Mouse (Mus musculus): ENCODE measurements around the gene Nfkb1.

Gene Nfkb1

DNA sequence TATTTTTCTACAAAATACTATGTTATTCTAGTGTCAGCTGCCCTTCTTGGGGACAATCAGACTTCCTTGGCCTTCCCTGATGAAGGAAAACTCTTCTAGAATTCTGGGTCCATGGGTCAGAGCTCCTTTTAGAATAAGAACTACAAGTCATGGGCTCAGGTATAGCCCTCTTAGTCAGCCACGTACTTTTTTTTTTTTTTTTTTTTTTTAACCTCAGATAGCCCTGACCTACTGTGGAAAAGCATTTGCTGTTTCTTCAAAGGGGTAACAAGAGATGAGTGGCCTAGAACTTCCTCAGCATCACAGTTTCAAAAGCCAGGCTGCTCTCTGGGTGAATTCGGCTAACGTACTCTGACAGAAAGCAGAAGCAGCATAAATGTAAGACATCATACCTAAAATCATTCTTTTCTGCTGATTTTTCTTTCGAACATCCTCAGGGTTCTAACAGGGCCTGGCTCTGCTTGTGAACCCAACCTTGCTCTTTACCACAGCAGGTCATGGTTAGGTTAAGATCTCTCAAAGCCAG, 61.5 kb downstream of the Nfkb1 start:
- DNase-seq, result no peak

DNA sequence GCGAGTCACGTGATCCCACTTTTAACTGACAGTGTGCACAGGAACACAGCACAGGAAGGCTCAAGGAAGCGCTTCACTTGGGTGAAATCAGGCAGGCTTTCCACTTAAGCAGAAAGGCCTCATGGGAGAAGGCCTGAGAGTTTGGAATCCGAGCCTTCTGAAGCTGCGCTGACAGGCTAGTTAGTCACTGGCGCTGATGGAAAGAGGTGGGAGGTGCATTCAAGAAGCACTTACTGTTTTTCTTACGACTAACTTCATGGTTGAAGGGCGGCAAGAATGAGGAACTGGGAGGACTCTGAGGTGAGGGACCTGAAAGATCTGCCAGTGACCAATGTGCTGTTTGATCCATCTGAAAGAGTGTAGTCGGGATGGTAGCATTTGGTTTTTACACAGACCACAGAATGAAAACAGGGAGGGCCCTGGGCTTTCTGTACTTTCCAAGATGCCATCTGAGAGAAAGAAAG, 62.6 kb downstream of the Nfkb1 start:
- DNase-seq, result peak; percentile 20

DNA sequence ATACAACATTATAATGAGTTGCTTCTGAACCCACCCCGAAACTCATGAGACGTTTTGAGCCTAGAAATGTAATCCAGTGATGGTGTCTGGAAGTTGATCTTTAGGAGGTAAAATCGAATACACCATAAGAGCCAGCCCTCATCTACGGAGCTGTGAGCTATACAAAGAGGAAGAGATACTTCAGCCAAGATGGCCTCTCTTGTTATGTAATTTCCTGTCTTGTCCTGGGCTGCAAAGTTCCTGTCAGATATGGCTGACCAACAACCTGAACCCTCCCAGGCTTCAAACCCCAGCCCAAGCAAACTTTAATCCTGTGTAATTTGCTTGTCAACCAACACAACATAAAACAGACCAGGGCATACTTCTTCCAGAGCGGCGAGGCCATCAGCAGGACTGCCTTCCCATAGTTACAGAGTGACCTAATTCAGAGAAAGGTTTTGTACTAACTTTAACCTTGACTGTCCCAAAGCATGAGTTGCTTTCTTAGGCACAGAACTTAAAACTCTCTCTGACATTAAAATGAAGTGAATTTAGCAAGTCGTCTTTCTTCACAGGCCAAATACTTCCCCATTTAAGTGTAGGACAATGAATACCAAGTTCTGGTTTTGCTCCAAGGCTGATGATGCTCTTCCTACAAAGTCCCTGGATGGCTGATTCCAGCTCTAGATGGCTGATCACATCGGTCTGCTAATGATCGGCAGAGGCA, 63.2 kb downstream of the Nfkb1 start:
- no peak for DNase-seq

DNA sequence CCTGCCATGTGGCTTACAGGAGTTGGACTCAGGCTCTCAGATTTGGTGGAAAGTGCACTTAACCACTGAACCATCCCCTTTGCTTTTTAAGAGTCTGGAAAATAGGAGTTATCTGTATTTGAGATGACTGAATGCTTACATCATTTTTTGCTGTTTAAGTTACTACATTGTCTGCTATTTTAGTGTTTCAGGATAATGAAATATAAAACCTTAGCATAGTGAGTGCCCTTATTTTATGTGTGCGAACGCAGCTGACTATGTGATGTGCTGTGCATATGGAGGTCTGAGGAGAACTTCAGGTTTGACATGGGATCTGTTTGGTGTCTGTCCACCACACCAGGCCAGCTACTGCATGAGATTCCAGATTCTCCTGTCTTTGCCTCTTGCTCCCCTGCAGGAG, 66.1 kb downstream of the Nfkb1 start:
- DNase-seq, result no peak

DNA sequence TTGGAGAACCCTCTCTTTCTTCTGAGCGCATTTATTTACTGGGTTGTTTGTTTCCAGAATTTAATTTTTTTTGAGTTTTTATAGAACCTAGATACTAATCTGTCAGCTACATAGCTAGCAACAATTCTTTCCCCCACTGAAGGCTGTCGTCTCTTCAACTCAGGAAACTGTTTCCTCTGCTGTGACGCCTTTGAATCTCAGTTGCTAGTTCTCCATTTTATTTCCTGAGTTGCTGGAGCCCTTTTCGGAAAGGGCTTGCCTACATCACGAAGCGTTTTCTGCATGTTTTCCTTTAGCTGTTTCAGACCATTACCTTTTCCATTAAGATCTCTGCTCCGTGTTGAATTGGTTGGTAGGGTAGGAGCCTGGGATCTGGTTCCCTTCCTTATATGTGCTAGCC, 74.6 kb downstream of the Nfkb1 start:
- no peak for DNase-seq

DNA sequence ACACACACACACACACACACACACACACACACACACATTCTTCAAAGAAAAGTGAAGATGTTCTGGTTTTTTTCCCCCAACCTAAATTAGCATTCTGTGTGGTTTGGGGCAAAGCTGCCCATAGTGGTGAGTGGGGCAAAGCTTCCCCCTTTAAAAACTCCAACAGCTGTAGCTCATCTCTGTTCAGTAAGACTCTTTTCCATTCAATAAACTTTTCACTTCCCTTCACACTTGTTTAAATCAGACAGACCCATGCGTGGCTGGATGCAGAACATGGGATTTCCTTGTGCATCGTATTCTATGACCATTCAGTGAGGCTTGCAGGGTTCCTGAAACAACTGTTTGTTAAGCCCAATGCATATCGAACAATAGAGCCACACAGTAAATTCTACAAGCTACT, 77.0 kb downstream of the Nfkb1 start:
- no peak for DNase-seq

DNA sequence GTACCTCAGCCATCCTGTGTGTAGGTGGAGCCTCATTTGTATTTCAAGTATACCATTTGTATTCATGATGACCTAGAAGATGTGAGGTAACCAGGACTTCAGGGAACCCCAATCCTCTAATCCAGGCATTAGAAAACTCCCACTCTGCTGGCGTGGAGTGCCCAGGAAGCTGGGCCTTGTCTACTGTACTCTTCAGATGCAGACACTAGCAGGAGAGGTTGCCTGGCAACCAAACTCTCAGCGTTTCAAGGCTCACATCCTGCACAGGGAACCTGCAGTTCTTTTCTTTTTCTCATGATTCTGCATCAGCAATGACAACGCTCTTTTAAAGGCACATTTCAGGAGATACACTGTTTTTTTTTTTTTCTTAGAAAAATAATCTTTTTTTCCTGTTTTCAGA, 81.1 kb downstream of the Nfkb1 start:
- no peak for DNase-seq

DNA sequence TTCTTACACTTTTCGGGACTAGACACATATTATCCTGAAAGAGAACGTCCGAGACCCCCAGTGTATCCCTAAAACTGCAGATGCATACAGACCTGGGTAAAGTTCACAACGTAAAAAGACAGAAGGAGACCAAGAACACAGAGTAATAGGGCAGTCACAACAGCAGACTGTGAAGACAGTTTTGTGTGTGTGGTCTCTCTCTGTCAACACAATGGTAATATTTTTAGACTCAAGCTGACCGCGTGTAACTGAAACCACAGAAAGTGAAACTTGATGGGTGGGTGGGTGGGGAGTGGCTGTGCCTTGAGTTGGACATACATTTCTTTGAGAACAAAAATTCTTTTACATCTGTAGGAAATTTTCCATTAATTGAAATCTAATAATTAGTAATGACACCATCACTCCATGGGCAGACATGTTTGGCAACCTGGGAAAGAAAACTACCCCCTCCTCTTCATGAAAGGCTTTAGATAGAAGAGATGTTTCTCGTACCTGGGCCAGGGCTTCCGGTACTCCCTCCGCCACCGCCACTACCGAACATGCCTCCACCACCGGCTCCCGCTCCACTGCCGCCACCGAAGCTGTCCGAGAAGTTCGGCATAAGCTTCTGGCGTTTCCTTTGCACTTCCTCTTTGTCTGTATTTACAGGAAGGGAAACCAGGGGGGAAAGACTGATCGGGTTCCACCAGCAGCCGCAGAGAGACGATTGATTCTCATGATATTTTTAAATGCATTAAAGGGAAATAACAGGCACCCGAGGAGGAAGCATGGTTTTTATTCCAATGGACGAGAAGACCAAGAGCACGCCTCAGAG, 83.5 kb downstream of the Nfkb1 start:
- no peak for DNase-seq

DNA sequence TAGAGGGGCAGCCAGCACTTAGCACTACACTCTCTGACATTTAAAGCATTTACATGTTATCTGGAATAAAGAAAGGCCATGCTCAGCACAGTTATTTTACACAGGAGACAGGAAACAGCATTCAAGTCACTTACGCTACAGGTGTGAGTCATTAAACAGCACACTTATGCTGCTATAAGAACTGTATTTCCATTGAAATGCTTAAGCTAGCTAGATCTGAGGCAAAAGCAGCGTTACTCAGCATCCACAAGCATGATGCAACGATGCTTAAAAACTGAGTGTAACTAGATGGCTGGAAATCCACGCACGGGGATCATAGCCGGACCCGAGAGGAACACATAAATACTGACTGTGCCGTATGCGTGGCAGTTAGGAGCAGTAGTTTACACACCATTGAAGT, 84.3 kb downstream of the Nfkb1 start:
- no peak for DNase-seq

DNA sequence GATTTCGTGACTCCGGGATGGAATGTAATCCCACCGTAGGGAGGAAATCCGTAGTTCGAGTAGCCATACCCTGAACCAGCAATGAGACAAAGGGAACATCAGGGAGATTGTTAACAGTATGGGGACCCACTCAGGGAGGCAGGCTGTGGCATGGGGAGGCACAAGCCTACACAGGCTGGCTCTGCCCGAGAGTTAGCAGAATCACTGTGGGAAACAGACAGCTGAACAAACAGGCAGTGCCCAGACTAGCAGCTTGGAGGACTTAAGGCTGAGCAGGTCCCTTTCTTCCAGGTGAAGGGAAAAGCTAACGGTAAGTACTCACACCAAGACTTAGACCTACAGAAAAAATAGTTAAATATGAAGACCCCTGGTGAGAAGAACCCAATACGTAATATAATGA, 84.8 kb downstream of the Nfkb1 start:
- no peak for DNase-seq

DNA sequence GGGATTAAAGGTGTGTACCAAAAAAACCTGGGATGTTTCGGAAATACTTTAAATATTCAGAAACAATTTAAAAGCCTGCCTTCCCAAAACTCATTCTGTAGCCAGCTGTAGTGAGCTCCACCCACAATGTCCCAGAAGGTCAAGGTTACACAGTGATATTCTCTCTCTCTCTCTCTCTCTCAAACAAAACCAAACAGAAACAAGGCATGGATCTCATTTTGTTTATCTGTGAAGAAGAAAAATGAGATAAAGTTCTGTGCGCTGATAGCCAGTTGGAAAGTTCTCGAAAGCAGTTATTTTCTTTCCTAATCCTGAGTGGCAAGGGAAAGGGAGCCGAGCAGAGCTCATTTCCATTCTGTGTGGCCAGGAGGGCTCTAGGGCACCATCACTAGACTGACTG, 85.9 kb downstream of the Nfkb1 start:
- no peak for DNase-seq

DNA sequence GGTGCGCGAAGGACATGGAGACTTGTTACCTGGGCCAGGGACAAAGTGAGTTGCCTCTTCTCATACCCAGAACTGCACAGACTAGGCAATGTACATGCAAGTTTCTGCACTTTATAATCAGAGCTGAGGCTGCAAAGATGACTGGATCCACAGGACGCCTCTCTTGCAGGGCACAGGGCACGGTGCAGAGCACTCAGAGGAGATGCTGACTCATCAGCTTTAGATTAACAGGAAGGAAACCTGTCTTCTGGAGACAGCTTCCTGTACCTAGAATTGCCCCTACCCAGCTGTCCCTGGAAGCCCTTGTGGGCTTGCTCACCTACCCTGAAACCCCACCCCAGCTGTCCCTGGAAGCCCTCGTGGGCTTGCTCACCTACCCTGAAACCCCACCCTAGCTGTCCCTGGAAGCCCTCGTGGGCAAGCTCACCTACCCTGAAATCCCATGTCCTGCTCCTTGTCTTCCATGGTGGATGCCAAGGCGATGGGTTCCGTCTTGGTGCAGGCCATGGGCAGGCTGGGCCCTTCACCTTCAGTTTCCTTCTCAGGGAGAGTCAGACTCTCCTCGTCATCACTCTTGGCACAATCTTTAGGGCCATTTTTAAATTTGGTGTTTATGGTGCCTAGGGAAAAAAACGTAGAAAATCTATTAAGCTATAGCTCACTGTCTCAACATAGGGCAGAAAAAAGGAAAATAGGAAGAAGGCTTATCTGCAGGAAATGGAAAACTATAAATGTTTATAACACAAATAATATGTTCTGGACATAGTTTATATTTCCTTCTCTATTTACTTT, 86.5 kb downstream of the Nfkb1 start:
- DNase-seq, result no peak

DNA sequence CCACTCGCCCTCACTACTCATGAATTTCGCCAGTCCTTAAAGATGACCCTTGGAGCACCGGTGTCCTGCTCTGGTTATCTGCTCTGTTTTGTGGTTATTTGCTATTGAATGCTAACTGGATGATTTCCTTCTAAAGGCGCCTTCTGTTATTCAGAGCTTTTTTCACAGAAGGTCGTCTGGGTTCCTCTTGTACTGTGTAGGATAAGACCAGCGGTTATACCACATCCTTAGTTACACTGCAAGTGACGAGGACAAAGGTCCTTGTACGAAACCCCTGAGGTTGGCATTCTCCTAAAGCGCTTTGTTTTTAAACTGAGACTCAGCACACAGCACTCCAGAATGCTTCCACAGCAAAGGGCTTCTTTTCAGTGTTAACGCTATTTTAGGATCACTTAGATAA, 88.6 kb downstream of the Nfkb1 start:
- DNase-seq, result no peak

DNA sequence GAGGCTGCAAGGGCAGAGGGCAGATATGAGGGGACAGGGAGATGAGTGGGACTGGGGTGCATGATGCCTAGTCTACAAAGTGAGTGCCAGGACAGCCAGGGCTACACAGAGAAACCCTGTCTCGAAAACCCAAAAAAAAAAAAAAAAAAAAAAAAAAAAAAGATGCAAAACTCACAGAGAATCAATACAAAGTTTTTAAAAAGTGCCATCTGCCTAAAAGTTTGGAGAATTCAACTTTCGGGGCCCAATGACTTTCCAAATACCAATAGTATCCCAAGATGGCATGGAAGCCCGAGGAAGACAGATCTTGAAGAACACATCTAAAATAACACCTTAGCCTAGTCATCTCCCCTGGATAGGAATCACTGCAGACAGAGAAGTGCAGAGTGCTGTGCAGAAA, 93.0 kb downstream of the Nfkb1 start:
- no peak for DNase-seq

DNA sequence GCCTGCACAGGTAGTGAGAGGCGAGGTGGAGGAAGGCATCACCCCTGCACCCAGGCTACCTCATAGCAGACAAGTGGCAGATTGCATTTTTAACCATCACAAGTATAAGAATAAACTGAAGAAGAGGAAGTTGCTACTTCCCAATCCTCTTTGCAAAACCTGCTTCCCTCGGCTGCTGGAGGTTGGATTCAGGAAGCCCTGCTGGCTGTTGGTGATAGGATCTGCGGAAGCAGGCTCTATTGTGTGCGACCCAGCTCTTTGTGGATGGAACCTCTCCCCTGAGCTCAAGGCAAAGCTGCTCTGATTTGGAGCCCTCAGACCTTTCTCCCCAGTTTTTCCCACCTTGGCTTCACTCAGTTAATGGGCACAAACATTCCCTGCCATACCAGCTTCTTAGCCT, 94.3 kb downstream of the Nfkb1 start:
- peak; percentile 51 for DNase-seq

DNA sequence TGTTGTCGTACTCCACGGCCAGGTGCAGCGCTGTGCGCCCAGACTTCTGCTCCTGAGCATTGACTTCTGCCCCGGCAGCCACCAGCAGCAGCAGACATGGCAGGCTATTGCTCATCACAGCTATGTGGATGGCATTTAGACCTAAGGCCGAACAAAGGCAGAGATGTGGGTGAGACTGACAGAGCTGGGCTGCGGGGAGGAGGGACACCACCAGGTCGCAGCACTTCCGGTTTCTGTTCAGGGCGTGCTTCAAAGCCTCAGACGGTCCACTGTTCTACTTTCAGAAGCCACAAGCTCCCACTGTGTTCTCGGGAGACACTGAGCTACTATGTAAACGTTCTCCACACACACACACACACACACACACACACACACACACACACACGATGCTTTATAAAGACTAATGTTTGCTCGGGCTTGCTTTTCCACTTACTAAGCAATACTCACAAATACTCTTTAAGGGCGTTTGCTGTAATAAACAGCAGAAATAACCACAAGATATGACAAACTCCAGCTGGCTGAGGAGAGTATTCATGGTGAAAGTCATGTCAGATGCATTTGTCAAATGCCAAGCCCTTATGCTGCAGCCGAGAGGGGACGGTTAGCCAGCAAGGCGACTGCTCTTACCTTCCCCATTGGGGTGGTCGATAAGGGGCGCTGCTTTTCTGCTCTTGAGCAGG, 97.0 kb downstream of the Nfkb1 start:
- peak; percentile 48 for DNase-seq

DNA sequence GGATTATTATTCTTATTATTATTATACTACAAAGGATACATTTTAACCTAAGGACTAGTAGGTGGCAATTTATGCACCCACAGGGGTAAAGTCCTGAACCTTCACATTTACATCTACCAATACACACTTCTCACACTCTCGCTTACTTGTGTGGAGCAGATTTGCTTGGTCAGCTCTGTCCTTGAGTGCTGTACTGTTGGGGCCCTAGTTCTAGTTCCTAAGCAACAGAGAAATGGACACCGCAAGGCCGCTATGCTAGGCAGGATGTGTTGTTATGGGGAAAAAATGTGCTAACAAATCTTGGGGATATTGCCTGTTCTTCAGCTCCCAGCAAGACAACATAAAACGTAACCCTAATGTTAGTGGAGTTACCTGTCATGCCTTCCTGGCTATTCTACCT, 99.3 kb downstream of the Nfkb1 start:
- DNase-seq, result no peak

DNA sequence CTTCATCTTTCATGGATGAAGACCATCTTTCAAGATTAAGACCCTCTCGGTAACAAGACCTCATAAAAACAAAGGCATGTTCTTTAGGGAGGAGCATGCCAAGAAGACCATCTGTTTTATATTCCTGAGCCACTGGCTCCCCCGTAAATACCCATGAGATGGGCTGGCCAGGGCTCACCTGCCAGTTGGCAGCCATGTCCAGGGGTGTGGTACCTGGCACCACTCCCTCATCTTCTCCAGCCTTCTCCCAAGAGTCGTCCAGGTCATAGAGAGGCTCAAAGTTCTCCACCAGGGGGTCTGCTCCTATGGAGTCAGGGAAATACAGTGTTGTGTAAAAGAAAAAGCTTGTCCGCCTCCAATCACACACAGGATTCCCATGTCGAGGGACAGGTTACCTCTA, 100.0 kb downstream of the Nfkb1 start:
- DNase-seq, result no peak

DNA sequence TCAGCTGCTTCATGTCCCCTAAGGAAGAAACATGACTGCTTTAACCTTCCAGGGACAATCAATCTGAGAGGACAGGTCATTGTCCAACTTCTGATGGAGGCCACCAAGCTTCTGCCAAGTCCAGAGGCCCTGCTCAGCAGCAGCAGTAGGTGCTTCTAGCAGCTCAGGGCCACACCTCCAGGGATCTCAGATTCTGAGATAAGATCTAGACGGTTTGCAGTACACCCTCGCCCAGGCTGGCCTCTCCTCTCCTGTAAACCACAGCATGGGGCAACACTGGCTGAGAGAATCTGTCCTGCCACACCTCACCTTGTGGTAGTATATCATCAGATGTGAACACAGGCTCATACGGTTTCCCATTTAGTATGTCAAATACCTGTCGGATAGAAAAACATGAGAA, 100.9 kb downstream of the Nfkb1 start:
- DNase-seq, result no peak

DNA sequence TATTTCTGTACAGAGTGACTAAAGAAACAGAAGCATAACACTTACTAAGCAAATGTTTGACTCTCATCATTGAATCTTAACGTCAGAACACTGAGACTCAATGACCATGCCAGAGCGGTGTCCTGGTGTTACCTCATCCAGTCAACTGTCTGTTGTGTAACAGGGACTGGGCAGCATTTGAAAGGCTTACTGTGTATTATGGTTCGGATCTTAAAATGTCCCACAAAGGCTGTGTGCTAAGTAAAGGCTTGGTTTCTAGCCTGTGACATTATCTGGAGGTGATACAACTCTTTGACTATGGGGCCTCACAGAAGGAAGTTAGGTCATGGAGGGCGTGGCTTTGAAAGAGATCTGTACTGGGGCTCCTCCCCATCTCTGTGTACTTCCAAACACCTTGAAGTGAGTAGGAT, 104.9 kb downstream of the Nfkb1 start:
- DNase-seq, result no peak

DNA sequence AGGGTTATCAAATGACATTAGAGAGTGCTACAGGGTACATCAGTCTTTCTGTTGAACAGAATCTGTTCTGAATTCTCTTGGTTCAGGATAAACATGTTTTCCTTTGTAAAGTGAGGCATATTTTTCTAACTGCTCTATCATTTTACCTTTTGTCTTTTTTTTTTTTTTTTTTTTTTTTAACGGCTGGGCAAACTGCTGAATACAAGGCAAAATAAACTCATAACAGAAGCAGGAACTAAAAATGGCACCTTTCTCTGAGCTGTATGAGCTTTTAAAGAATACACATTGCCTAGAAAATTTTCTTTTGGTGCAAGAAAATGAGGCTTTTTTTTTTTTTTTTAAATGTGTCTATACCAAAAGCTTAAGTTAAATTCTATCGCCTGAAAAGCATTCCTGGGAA, 105.3 kb downstream of the Nfkb1 start:
- no peak for DNase-seq

DNA sequence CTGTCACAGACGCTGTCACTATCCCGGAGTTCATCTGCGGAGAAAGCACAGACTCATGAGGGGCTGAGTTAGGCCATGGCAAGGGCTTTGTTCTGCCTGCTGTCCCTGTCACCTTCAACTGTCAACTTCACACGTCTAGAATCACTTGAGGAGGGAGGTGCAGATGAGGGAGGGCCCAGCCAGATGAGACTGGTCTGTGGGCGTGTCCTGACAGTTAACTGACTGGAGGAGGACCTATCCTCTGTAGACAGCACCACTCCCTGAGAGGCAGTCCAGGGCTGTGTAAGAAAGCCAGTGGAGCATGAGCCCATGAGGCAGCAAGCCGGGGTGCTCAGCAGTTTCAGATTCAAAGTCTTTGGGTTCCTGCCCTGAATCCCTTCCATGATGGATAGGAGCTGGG, 105.9 kb downstream of the Nfkb1 start:
- no peak for DNase-seq

DNA sequence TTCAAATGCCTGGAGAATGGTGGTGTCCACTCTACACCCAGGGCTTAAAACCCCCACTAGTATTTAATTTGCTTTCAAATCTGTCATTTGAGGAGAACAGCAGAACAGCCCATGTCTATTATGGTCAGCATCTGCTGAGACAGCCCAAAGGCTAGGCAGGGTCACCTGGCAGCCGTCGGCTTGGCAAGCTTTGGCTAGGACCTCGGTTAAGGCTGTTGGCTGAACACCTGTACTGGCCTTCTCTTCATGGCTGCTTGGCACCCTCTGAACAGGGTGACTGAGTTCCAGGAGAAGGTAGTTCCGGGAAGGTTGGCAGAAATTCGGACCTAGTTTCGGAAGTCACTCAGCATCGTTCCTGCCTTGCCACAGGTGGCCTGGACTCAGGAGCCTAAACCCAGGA, 109.1 kb downstream of the Nfkb1 start:
- no peak for DNase-seq
